Mouse (Mus musculus) spleen, adult 2 months (tissue): ENCODE data around the gene Trabd.

Experiments
- CTCF ChIP-seq: fragments of 200-500 bp; IDR thresholded peaks from 2 replicates; pipeline ENCODE4 v1.5.1; 2011; ENCODE audit warnings: mild to moderate bottlenecking, inconsistent platforms; ENCODE audit not compliant: insufficient read depth, insufficient read length, insufficient replicate concordance; ENCODE audit errors: extremely low read depth
- POLR2A ChIP-seq: fragments of 200-500 bp; IDR thresholded peaks from 2 replicates; pipeline ENCODE4 v1.6.1; 2011; ENCODE audit warnings: low read depth, low read length, inconsistent platforms

GRCm38 (mm10) chr15:89067609-89068008, 7.3 kb upstream of the Trabd start:
- no peak for TF ChIP-seq CTCF
- no peak for TF ChIP-seq POLR2A
